Mouse (Mus musculus) myocyte (in vitro differentiated cells): ENCODE measurements around the gene Fam83c. TPM values are rescaled to one million over a fixed set of nuclear protein-coding genes. Genes with fewer than 3 reads are reported as not detected.

Experiments
- H3K27me3 ChIP-seq: one replicate; pipeline ENCODE4 v1.6.1; 2011; ENCODE audit not compliant: control insufficient read depth, insufficient read depth, insufficient read length
- H3K36me3 ChIP-seq: one replicate; pipeline ENCODE4 v1.6.1; 2011; ENCODE audit not compliant: control insufficient read depth, insufficient read depth
- H3K4me2 ChIP-seq: one replicate; pipeline ENCODE4 v1.6.1; 2011; ENCODE audit warnings: low read depth, control low read depth
- H3K4me3 ChIP-seq: one replicate; pipeline ENCODE4 v1.5.1; 2011; ENCODE audit warnings: mild to moderate bottlenecking, control low read depth, moderate library complexity
- H3K79me2 ChIP-seq: one replicate; pipeline ENCODE4 v1.6.1; 2011; ENCODE audit not compliant: control insufficient read depth, insufficient read depth
- H3ac ChIP-seq: one replicate; pipeline ENCODE4 v1.6.1; 2011; ENCODE audit not compliant: control insufficient read depth, insufficient read length
- CEBPB ChIP-seq: IDR thresholded peaks from 2 replicates; pipeline ENCODE4 v1.6.1; 2011; ENCODE audit warnings: mild to moderate bottlenecking, moderate library complexity; ENCODE audit not compliant: poor library complexity, insufficient read depth, severe bottlenecking
- E2F4 ChIP-seq: IDR thresholded peaks from one replicate; pipeline ENCODE4 v1.6.1; 2011; ENCODE audit warnings: mild to moderate bottlenecking, control low read depth, moderate library complexity; ENCODE audit not compliant: insufficient read depth
- MAX ChIP-seq: IDR thresholded peaks from one replicate; pipeline ENCODE4 v1.6.1; 2011; ENCODE audit warnings: low read depth, mild to moderate bottlenecking, control low read depth
- MYOD1 ChIP-seq, 3 experiments: IDR thresholded peaks; one replicate each; pipeline ENCODE4 v1.6.1; 2011; ENCODE audit warnings: control low read depth in 2 of 3, low read depth in 2 of 3, mild to moderate bottlenecking in 2 of 3, moderate library complexity in 1 of 3; ENCODE audit not compliant: insufficient read length in 2 of 3, control insufficient read depth in 1 of 3
- MYOG ChIP-seq, 3 experiments: IDR thresholded peaks; one replicate each; pipeline ENCODE4 v1.6.1; 2011; ENCODE audit warnings: control low read depth in 2 of 3, low read depth in 2 of 3, mild to moderate bottlenecking in 2 of 3; ENCODE audit not compliant: insufficient read length in 2 of 3, control insufficient read depth in 1 of 3, insufficient read depth in 1 of 3
- POLR2A ChIP-seq: IDR thresholded peaks from one replicate; pipeline ENCODE4 v1.6.1; 2011; ENCODE audit warnings: low read depth, mild to moderate bottlenecking, control low read depth, moderate library complexity; ENCODE audit not compliant: insufficient read length
- POLR2AphosphoS2 ChIP-seq: IDR thresholded peaks from one replicate; pipeline ENCODE4 v1.6.1; 2011; ENCODE audit warnings: low read depth, control low read depth; ENCODE audit not compliant: insufficient read length
- REST ChIP-seq: IDR thresholded peaks from one replicate; pipeline ENCODE4 v1.6.1; 2011; ENCODE audit warnings: mild to moderate bottlenecking, control low read depth, moderate library complexity; ENCODE audit not compliant: insufficient read depth, insufficient read length
- SRF ChIP-seq: IDR thresholded peaks from one replicate; pipeline ENCODE4 v1.6.1; 2011; ENCODE audit warnings: low read depth; ENCODE audit not compliant: control insufficient read depth, insufficient read length
- TCF12 ChIP-seq: IDR thresholded peaks from one replicate; pipeline ENCODE4 v1.6.1; 2011; ENCODE audit warnings: mild to moderate bottlenecking, control low read depth; ENCODE audit not compliant: poor library complexity, insufficient read depth, severe bottlenecking
- TCF3 ChIP-seq: IDR thresholded peaks from one replicate; pipeline ENCODE4 v1.6.1; 2011; ENCODE audit warnings: low read depth, control low read depth; ENCODE audit not compliant: insufficient read length
- USF1 ChIP-seq: IDR thresholded peaks from one replicate; pipeline ENCODE4 v1.6.1; 2011; ENCODE audit warnings: low read depth, mild to moderate bottlenecking, control low read depth, moderate library complexity
- polyA plus RNA-seq: library from polyadenylated mRNA; unstranded; fragments of >200 nt; fragmentation: generic; extraction: Trizol; gene quantifications from one replicate; pipeline ENCODE4 v1.2.1, GENCODE M21; 2012; ENCODE audit warnings: missing spikeins

Fam83c gene
- polyA plus RNA-seq, 1 experiment = not detected

DNA sequence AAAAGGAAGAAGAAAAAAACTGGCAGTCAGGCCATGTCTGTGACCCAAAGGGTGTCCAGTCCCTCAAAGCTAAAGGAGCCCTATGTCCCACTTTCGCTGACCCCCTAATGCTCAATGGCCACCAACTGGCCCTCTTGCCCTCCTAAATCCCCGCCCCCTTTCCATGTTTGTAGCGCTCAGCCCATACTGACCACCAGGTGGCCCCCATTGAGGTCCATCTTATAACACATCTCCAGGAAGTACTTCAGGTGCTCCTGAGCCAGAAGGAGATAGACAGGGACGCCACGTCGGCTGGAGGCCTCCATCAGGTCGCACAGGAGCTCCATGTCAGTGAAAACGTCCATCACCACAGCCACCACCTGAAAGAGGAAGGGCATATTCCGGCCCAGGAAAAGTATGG lies 3.4 kb downstream of the Fam83c start:
- no peak overlapping the region for H3ac ChIP-seq
- TF ChIP-seq USF1 (no peak), POLR2A (no peak), MAX (no peak), SRF (no peak), E2F4 (no peak), MYOG (IDR thresholded peaks at IDR 0.05; ENCODE audit: control insufficient read depth in 1 of 3, insufficient read depth in 1 of 3, insufficient read length in 2 of 3, low read depth in 2 of 3) (no peak), MYOD1 (IDR thresholded peaks at IDR 0.05; ENCODE audit: control insufficient read depth in 1 of 3, insufficient read length in 2 of 3, low read depth in 2 of 3) (no peak), TCF12 (no peak), REST (no peak), POLR2AphosphoS2 (no peak), CEBPB (no peak), TCF3 (no peak)
- no peak overlapping the region for H3K4me2 ChIP-seq
- H3K27me3 ChIP-seq = no peaks in the 10 kb centered on the region
- H3K36me3 ChIP-seq = no peaks in the 10 kb centered on the region
- H3K79me2 ChIP-seq = peaks cover under 1% of the 10 kb centered on the region
- H3K4me3 ChIP-seq = no peak overlapping the region

DNA sequence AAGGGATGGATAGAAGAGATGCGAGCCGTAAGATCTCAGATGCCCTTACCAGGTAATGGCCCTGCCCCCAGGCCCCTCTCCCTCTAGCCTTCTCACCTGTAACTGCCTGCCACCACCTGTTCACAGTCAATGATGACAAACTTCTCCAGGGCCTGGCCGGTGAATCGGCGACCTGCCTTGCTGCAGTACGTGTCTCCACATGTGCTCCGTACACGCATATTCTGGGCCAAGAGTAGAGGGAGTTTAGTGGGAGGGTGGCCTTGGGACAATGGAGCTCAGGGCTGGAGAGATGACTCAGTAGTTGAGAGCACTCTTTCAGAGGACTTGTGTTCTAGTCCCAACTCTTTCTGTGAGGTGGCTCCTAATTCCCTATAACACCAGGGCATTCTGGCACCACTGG lies 3.8 kb downstream of the Fam83c start:
- TF ChIP-seq MYOG (IDR thresholded peaks at IDR 0.05; ENCODE audit: control insufficient read depth in 1 of 3, insufficient read depth in 1 of 3, insufficient read length in 2 of 3, low read depth in 2 of 3) = no peak
- TF ChIP-seq TCF3 = no peak
- no peak for TF ChIP-seq CEBPB
- no peak for TF ChIP-seq MAX
- no peak for TF ChIP-seq POLR2AphosphoS2
- no peak for TF ChIP-seq POLR2A
- no peak for TF ChIP-seq REST
- TF ChIP-seq SRF = no peak
- no peak for TF ChIP-seq TCF12
- TF ChIP-seq E2F4 = no peak
- no peak for TF ChIP-seq USF1
- TF ChIP-seq MYOD1 (IDR thresholded peaks at IDR 0.05; ENCODE audit: control insufficient read depth in 1 of 3, insufficient read length in 2 of 3, low read depth in 2 of 3) = no peak
- no peak overlapping the region for H3K4me2 ChIP-seq
- H3K4me3 ChIP-seq = no peak overlapping the region
- peaks cover 5% of the 10 kb centered on the region for H3K79me2 ChIP-seq
- H3K36me3 ChIP-seq = no peaks in the 10 kb centered on the region
- H3ac ChIP-seq = no peak overlapping the region
- H3K27me3 ChIP-seq = no peaks in the 10 kb centered on the region

DNA sequence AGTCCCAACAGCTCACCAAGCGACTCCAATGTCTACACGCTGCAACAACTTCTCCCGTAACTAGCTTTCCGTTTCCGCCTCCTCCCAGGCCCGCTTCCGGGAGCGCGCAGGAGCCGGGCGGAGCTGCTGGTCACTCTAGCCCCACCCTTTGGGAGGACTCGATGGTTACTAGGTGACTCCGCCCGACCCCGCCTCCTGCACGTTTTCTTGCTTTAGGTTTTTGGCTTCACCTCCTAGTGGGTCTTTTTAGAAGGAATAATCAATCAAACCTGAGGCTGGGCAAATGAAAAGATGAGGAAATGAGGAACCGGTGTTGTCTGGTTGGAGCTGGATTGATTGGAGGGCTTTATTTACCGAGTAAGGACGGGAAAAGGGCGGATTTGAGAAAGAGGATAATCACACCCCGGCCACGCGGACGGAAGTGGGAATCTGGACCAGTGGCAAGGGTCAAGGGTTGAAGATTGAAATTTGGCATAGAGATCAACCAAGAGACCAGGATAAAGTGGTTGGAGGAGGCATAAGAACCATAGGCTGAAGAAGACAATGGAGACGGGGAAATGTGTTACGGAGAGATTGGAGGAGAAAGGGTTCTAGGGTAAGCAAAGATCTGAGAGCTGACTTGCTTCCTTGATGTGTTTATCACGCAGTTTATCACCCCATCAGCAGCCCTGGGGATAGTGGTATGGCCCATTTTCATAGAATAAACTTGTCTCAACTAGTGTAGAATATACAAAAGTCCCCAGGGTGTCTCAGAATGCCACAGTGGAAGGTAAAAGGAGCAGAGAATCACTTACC lies 7.8 kb downstream of the Fam83c start, which contains the start of gene Eif6:
Gene Eif6 (minus strand): TSS at position 296 of the 795 bp plus-strand sequence.
- H3K27me3 ChIP-seq = no peaks in the 10 kb centered on the region
- peak within 1 kb of the TSS; percentile 5 for H3ac ChIP-seq
- H3K79me2 ChIP-seq = peaks cover 28% of the 10 kb centered on the region
- H3K36me3 ChIP-seq = peaks cover 16% of the 10 kb centered on the region
- H3K4me2 ChIP-seq = peak within 1 kb of the TSS; percentile 93
- TF ChIP-seq POLR2A (peak; percentile 63), REST (no peak), USF1 (peak; percentile 6), POLR2AphosphoS2 (peak; percentile 81), SRF (no peak), MYOG (IDR thresholded peaks at IDR 0.05; ENCODE audit: control insufficient read depth in 1 of 3, insufficient read depth in 1 of 3, insufficient read length in 2 of 3, low read depth in 2 of 3) (no peak), TCF12 (no peak)
- peak within 1 kb of the TSS; percentile 97 for H3K4me3 ChIP-seq

DNA sequence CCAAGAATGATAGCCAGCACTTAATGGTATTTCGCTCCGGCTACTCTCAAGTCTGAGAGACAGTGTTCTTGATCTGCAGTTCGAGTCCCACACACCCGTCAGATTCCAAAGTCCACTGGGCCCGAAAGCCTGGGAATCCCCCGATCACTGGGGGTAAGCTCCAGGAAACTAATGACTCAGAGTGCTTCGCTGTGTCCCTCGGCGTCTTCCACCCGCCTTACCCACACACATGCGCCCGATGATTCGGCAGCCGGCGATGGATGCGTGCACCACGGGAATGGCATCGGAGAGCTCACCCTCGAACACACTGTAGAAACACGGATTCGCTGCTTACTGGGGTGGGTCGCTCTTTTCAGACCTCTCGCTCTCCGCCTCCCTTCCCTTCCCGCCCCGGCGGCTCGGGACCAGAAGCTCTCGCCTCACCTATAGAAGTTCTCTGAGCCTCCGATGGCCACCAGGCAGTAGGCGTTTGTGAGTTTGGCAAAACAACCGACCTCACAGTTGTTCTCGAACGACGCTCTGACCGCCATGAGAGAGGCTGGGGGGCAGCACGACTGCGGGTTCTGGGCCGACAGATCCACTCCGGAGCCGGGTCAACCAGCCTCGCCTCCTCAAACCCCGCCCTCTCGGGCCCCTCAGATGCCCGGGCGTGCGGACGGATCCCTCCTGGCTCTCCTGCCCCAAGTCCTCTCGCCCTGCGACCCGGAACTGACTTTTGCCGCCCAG lies 8.6 kb downstream of the Fam83c start:
- H3K4me2 ChIP-seq = peak overlapping the region; percentile 87
- H3K27me3 ChIP-seq = no peaks in the 10 kb centered on the region
- peak overlapping the region; percentile 97 for H3K4me3 ChIP-seq
- peaks cover 28% of the 10 kb centered on the region for H3K79me2 ChIP-seq
- H3ac ChIP-seq = peak overlapping the region; percentile 5
- peaks cover 21% of the 10 kb centered on the region for H3K36me3 ChIP-seq
- TF ChIP-seq CEBPB (no peak), E2F4 (no peak), SRF (no peak), MAX (no peak), MYOG (IDR thresholded peaks at IDR 0.05; ENCODE audit: control insufficient read depth in 1 of 3, insufficient read depth in 1 of 3, insufficient read length in 2 of 3, low read depth in 2 of 3) (no peak), TCF12 (no peak), POLR2AphosphoS2 (no peak), TCF3 (no peak), MYOD1 (IDR thresholded peaks at IDR 0.05; ENCODE audit: control insufficient read depth in 1 of 3, insufficient read length in 2 of 3, low read depth in 2 of 3) (no peak), REST (no peak), POLR2A (no peak), USF1 (no peak)
